Mouse (Mus musculus) liver, embryonic 11.5 days (tissue): ENCODE measurements around the gene Tarm1. TPM values are rescaled to one million over a fixed set of nuclear protein-coding genes. Genes with fewer than 3 reads are reported as not detected.
A peak's percentile ranks its signal among the peaks of the same experiment; 100 is the strongest.

Experiments
- ATAC-seq: fragments of 200-750 bp; cut with Nextera tagmentation; replicated peaks from 2 replicates; pipeline ENCODE4 v1.8.0; 2017; ENCODE audit warnings: moderate number of reproducible peaks, mild to moderate bottlenecking, moderate TSS enrichment, moderate library complexity; ENCODE audit not compliant: low FRiP score
- DNase-seq: peaks from one replicate; pipeline ENCODE4 v3.0.0-alpha.2; 2017; ENCODE audit warnings: low spot score
- H3K27ac ChIP-seq: fragments of 300-500 bp; sonication (generic); 2 replicates; pipeline ENCODE4 v1.5.1; 2014; ENCODE audit warnings: mild to moderate bottlenecking, low read depth, low read length, control low read depth
- H3K27me3 ChIP-seq: fragments of 300-500 bp; sonication (generic); replicated peaks from 2 replicates; pipeline ENCODE4 v1.6.1; 2014; ENCODE audit warnings: low read length, mixed read lengths; ENCODE audit not compliant: control insufficient read depth, insufficient read depth
- H3K36me3 ChIP-seq: fragments of 300-500 bp; sonication (generic); 2 replicates; pipeline ENCODE4 v1.6.1; 2014; ENCODE audit warnings: mild to moderate bottlenecking, low read length, moderate library complexity, mixed read lengths; ENCODE audit not compliant: control insufficient read depth, insufficient read depth
- H3K4me1 ChIP-seq: fragments of 300-500 bp; sonication (generic); replicated peaks from 2 replicates; pipeline ENCODE4 v1.6.1; 2014; ENCODE audit warnings: low read length, mixed read lengths; ENCODE audit not compliant: control insufficient read depth, insufficient read depth
- H3K4me2 ChIP-seq: fragments of 300-500 bp; sonication (generic); 2 replicates; pipeline ENCODE4 v1.6.1; 2014; ENCODE audit warnings: mild to moderate bottlenecking, control low read depth, moderate library complexity
- H3K4me3 ChIP-seq: fragments of 300-500 bp; sonication (generic); 2 replicates; pipeline ENCODE4 v1.5.1; 2014; ENCODE audit warnings: low read depth, low read length, control low read depth
- H3K9ac ChIP-seq: fragments of 300-500 bp; sonication (generic); 2 replicates; pipeline ENCODE4 v1.6.1; 2014; ENCODE audit warnings: low read depth, low read length, control low read depth
- H3K9me3 ChIP-seq: fragments of 300-500 bp; sonication (generic); 2 replicates; pipeline ENCODE4 v1.6.1; 2016; ENCODE audit warnings: low read length, inconsistent platforms, mixed read lengths; ENCODE audit not compliant: control insufficient read depth
- WGBS: fragments of 180-500 bp; shearing (Covaris S2); extraction: QIAGEN DNeasy Blood & Tissue Kit; methylation state at CpG from one replicate; pipeline ENCODE4 v1.1.7; 2014; 5-methylcytosine and 5-hydroxymethylcytosine counted together
- polyA plus RNA-seq: library from polyadenylated mRNA; unstranded; fragments of >200 nt; fragmentation: Nextera tagmentation; extraction: Ambion mirVana; gene quantifications from 2 replicates; pipeline ENCODE4 v1.2.1, GENCODE M21; 2014

The Tarm1 gene
- not detected in 2 replicates for polyA plus RNA-seq

GRCm38 (mm10) chr7:3502439-3502838 is at the start of gene Tarm1:
Tarm1 (minus strand) TSS chr7:3502624.
- Histone ChIP-seq H3K4me2 (no peak within 1 kb of the TSS), H3K4me3 (no peak within 1 kb of the TSS), H3K36me3 (no peaks in the 10 kb centered on the region), H3K9me3 (no peaks in the 10 kb centered on the region), H3K4me1 (no peaks in the 10 kb centered on the region), H3K9ac (no peak within 1 kb of the TSS), H3K27me3 (no peaks in the 10 kb centered on the region), H3K27ac (no peak within 1 kb of the TSS)
- ATAC-seq (no peak), DNase-seq (no peak)
- WGBS: 54% methylated on average over 6 of the region's 6 CpGs

- no peak overlapping the region for H3K4me2 ChIP-seq
- H3K36me3 ChIP-seq: no peaks in the 10 kb centered on the region
- ATAC-seq (no peak), DNase-seq (no peak)
- H3K27me3 ChIP-seq: no peaks in the 10 kb centered on the region
- 59% methylated on average over 3 of the region's 3 CpGs for WGBS
- H3K9ac ChIP-seq: no peak overlapping the region
- H3K4me3 ChIP-seq: no peak overlapping the region
- H3K9me3 ChIP-seq: no peaks in the 10 kb centered on the region
- H3K27ac ChIP-seq: no peak overlapping the region
- no peaks in the 10 kb centered on the region for H3K4me1 ChIP-seq
Observed at GRCm38 (mm10) chr7:3505913-3506312, 3.5 kb upstream of the Tarm1 start.

DNA sequence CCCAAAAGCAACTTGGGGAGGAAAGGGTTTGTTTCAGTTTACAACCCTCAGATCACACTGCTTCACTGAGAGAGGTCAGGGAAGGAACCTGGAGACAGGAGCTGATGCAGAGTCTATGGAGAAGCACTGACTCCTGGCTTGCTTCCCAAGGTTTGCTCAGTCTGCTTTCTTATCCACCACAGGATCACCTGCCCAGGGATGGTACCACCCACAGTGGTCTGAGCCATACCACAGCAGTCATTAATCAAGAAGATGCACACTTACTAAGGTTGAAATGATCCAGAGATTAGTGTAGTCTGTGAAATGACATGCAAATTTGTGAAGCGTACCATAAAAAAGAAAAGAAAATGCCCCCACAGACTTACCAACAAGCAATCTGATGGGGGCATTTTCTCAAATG is 2.0 kb downstream of the Tarm1 start:
- Histone ChIP-seq H3K27ac (no peak overlapping the region), H3K9me3 (no peaks in the 10 kb centered on the region), H3K27me3 (no peaks in the 10 kb centered on the region), H3K9ac (no peak overlapping the region), H3K36me3 (no peaks in the 10 kb centered on the region), H3K4me3 (no peak overlapping the region), H3K4me1 (no peaks in the 10 kb centered on the region), H3K4me2 (no peak overlapping the region)
- ATAC-seq (no peak), DNase-seq (no peak)
- 80% methylated on average over 1 of the region's 1 CpGs for WGBS

DNA sequence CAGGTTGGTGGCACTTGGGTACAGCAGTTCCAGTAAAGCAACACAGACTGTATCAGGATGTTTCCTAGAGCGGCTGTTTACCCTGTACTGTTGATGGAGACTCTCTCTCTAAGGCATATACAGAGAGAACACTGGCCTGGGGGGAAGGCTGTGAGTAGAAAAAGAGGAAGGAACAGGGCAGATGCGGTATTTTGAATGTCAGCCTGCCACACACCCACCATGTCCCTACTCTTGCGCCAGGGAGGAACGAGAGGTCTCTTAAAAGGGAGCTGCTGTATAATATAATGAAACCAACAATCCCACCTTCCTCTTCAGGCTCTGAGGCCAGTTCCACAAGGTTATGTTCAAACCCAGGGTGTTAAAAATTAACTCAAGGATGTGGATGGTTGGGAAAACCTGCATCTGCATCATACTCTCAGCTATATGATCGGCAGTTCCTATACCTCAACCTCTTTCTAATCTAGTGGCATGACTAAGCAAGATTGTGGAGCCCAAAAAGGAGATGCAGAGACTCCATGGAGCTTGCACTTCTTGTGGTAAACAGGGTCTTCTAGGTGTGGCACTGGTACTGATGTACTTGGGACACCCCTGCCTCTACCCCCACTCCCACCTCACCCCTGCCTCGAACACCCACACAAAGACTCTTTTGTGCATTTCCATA is 20.3 kb downstream of the Tarm1 start:
- WGBS: 60% methylated on average over 6 of the region's 6 CpGs
- no peak for ATAC-seq
- Histone ChIP-seq H3K36me3 (no peaks in the 10 kb centered on the region), H3K9ac (no peak overlapping the region), H3K4me2 (no peak overlapping the region), H3K9me3 (0 out of 2 replicates have a peak, but pooled peaks cover 2% of the 10 kb centered on the region), H3K4me1 (no peaks in the 10 kb centered on the region), H3K4me3 (no peak overlapping the region), H3K27ac (no peak overlapping the region), H3K27me3 (no peaks in the 10 kb centered on the region)
- DNase-seq: no peak

DNA sequence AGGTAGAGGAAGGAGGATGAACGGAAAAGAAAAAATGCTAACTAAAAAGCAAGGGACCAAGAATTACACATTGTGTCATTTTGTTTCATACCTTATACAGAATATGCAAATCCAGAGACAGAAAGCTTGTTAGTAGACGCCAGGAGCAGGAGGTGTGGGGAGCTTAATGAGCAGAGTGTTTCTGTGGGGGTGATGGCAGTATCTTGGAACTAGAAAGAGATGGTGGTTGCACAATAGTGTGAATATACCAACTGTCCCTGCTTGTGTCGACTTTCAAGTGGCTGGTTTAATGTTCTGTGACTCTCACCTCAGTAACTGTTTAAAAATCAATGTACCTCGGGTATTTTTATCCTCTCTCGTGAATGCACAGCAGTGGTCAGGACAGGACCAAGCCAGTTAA is 25.7 kb downstream of the Tarm1 start:
- 71% methylated on average over 5 of the region's 5 CpGs for WGBS
- no peaks in the 10 kb centered on the region for H3K27me3 ChIP-seq
- no peaks in the 10 kb centered on the region for H3K4me1 ChIP-seq
- no peaks in the 10 kb centered on the region for H3K36me3 ChIP-seq
- no peak for ATAC-seq
- no peak overlapping the region for H3K4me3 ChIP-seq
- no peak overlapping the region for H3K9ac ChIP-seq
- H3K9me3 ChIP-seq: no peaks in the 10 kb centered on the region
- H3K27ac ChIP-seq: no peak overlapping the region
- no peak for DNase-seq
- H3K4me2 ChIP-seq: no peak overlapping the region

DNA sequence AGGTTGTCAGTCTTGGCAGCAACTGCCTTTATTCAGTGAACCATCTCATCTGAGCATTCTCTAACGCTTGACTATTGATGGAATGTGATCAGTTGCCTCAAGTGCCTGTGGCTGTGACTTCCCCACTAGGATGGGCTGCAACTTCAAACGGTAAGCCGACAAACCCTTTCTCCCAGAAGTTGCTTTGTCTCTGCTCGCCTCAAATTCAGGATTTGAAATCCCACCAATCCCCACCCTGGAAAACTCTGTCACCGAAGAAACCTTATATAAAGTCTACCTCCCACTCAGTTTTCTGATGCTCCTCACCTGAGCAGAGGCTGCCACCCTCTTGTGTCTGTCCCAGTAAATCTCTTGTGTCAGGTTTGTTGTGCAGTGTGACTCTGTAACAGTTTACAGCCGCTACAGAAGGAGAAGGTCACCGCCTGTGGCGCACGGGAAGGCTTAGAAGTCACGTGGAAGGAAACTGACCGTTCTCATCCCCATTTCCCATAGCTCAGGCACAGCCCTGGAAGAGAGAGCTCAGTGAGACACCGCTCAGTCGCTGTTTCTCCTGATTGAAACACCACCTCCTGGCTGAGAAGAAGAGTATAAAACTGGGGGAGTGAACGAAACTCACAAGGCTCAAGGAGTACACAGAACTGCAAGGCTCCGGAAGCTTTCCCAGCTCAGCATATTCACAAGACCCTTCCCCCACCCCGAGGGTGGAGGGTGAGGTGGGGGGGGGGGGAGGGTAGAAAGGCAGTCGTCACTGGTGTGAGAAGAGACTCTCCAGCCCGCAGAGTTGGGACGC is 27.9 kb downstream of the Tarm1 start:
- H3K27me3 ChIP-seq: no peaks in the 10 kb centered on the region
- DNase-seq (no peak), ATAC-seq (no peak)
- no peaks in the 10 kb centered on the region for H3K9me3 ChIP-seq
- peak overlapping the region; percentile 50 for H3K4me2 ChIP-seq
- WGBS: 10% methylated on average over 19 of the region's 19 CpGs
- no peaks in the 10 kb centered on the region for H3K4me1 ChIP-seq
- no peak overlapping the region for H3K4me3 ChIP-seq
- H3K27ac ChIP-seq: no peak overlapping the region
- no peak overlapping the region for H3K9ac ChIP-seq
- no peaks in the 10 kb centered on the region for H3K36me3 ChIP-seq

GRCm38 (mm10) chr7:3472774-3473173 is 29.6 kb downstream of the Tarm1 start:
- no peaks in the 10 kb centered on the region for H3K27me3 ChIP-seq
- no peak overlapping the region for H3K27ac ChIP-seq
- ATAC-seq (no peak), DNase-seq (no peak)
- no peak overlapping the region for H3K9ac ChIP-seq
- H3K9me3 ChIP-seq: no peaks in the 10 kb centered on the region
- H3K4me1 ChIP-seq: no peaks in the 10 kb centered on the region
- H3K4me2 ChIP-seq: no peak overlapping the region
- WGBS: 76% methylated on average over 3 of the region's 3 CpGs
- H3K36me3 ChIP-seq: no peaks in the 10 kb centered on the region
- H3K4me3 ChIP-seq: no peak overlapping the region

DNA sequence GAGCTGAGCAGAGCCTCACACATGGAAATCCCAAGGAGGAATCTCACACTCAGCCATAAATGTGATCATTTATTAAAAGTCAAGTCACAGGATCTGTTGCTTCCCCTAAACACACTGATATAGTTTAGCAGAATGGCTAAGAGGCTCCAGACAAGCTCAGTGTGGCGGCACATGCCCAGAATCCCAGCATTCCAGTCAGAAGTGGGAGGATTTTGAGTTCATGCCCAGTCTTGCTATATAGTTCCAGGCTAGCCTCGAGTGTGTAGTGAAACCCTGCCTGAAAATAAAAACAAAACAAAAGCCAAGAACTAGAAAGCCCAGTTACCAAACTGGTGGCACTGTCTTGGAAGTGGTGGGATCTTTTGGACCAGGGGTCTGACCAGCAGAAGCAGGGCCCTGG is 33.8 kb downstream of the Tarm1 start:
- H3K36me3 ChIP-seq: no peaks in the 10 kb centered on the region
- no peak overlapping the region for H3K9ac ChIP-seq
- no peaks in the 10 kb centered on the region for H3K9me3 ChIP-seq
- DNase-seq (no peak), ATAC-seq (no peak)
- H3K4me1 ChIP-seq: no peaks in the 10 kb centered on the region
- WGBS: 67% methylated on average over 2 of the region's 2 CpGs
- H3K27ac ChIP-seq: no peak overlapping the region
- no peak overlapping the region for H3K4me2 ChIP-seq
- no peaks in the 10 kb centered on the region for H3K27me3 ChIP-seq
- H3K4me3 ChIP-seq: no peak overlapping the region

DNA sequence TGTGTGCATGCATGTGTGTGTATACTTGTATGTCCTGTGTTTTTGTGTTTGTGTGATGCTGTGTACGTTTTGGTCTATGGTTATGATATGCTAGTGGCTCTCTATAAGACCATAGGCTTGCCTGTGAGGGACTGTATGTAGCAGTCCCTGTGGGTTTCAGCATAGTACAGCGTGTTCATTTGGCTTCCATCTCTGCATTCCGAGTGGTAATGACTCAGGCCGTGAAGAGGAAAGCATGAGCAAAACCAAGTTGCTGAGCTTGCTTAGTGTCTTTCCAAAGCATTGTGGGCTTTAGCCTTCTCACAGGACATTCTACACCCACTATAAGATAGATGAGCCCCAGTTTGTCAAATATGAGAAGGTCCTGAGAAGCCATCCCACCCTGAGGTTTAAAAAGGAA is 39.1 kb downstream of the Tarm1 start:
- Histone ChIP-seq H3K4me1 (no peaks in the 10 kb centered on the region), H3K36me3 (no peaks in the 10 kb centered on the region), H3K27ac (no peak overlapping the region), H3K9me3 (no peaks in the 10 kb centered on the region), H3K9ac (no peak overlapping the region), H3K4me3 (no peak overlapping the region), H3K4me2 (no peak overlapping the region), H3K27me3 (no peaks in the 10 kb centered on the region)
- ATAC-seq (no peak), DNase-seq (no peak)
- 75% methylated on average over 4 of the region's 4 CpGs for WGBS
